Mouse (Mus musculus) macrophage (primary cell): ENCODE results near the gene Rita1. TPM values are rescaled to one million over a fixed set of nuclear protein-coding genes. Genes with fewer than 3 reads are reported as not detected.

ENCODE experiments used
- polyA plus RNA-seq: library from polyadenylated mRNA; stranded (reverse); fragments of 250-400 nt; gene quantifications from 3 replicates; pipeline ENCODE4 v1.2.4, GENCODE M21; 2018; ENCODE audit warnings: inconsistent platforms

Gene Rita1
- polyA plus RNA-seq, 1 experiment from 2014 or later = 4.9 TPM

Other genes with a start within 250 kb of the Rita1 start
- not detected in 3 replicates for gene Lhx5, start 180.9 kb downstream of the Rita1 start, polyA plus RNA-seq
- not detected in 3 replicates for gene Sdsl, start 139.8 kb downstream of the Rita1 start, polyA plus RNA-seq
- gene Sds, start 136.1 kb downstream of the Rita1 start, polyA plus RNA-seq = not detected in 3 replicates
- 95.1 to 104 TPM (median 96.6 TPM) in 3 replicates for gene Plbd2, start 109.0 kb downstream of the Rita1 start, polyA plus RNA-seq
- gene Slc8b1, start 101.4 kb downstream of the Rita1 start, polyA plus RNA-seq = 25.5 to 66.8 TPM (median 27.4 TPM) in 3 replicates
- 36.3 to 96.0 TPM (median 65.2 TPM) in 3 replicates for gene Tpcn1, start 23.9 kb downstream of the Rita1 start, polyA plus RNA-seq
- 0.37 to 0.52 TPM in 2 of 3 replicates, not detected in the other for gene Iqcd, start 23.6 kb downstream of the Rita1 start, polyA plus RNA-seq
- gene Ddx54, start 150 bp upstream of the Rita1 start, polyA plus RNA-seq = 21.7 to 39.1 TPM (median 25.0 TPM) in 3 replicates
- gene Cfap73, start 21.6 kb upstream of the Rita1 start, polyA plus RNA-seq = not detected in 3 replicates
- 0.11 to 0.14 TPM in 2 of 3 replicates, not detected in the other for gene Rasal1, start 36.2 kb upstream of the Rita1 start, polyA plus RNA-seq
- 0.24 TPM in 1 of 3 replicates, not detected in the others for gene Dtx1, start 99.3 kb upstream of the Rita1 start, polyA plus RNA-seq
- 26.5 to 90.9 TPM (median 28.2 TPM) in 3 replicates for gene Oas2, start 137.3 kb upstream of the Rita1 start, polyA plus RNA-seq
- 41.1 to 153 TPM (median 78.6 TPM) in 3 replicates for gene Oas3, start 165.1 kb upstream of the Rita1 start, polyA plus RNA-seq
- not detected in 3 replicates for gene Oas1e, start 182.9 kb upstream of the Rita1 start, polyA plus RNA-seq
- 3.1 to 7.0 TPM (median 4.3 TPM) in 3 replicates for gene Oas1c, start 199.9 kb upstream of the Rita1 start, polyA plus RNA-seq
- not detected in 3 replicates for gene Oas1f, start 234.8 kb upstream of the Rita1 start, polyA plus RNA-seq
- gene Oas1h, start 248.8 kb upstream of the Rita1 start, polyA plus RNA-seq = not detected in 3 replicates